Mouse (Mus musculus) left cerebral cortex, postnatal 25 days (tissue): ENCODE measurements around the gene Prss45. TPM values are rescaled to one million over a fixed set of nuclear protein-coding genes. Genes with fewer than 3 reads are reported as not detected.

Experiments
- DNase-seq, 2 experiments: peaks; one replicate each; pipeline ENCODE4 v3.0.0; 2022; ENCODE audit warnings: low spot score in 2 of 2, mixed read lengths in 1 of 2
- intact Hi-C: fragments of 180-260 bp; cut with DNase I; formaldehyde crosslinking; loops from one replicate; pipeline ENCODE4 v1.15.1; 2025
- total RNA-seq, 2 experiments: library from RNA; stranded (reverse); gene quantifications; 2 replicates each; pipeline ENCODE4 v1.2.3; 2021

Gene Prss45
- total RNA-seq, 2 experiments from 2014 or later, result 0.27 to 0.39 TPM

- DNase-seq, result no peak
Measured at GRCm38 (mm10) chr9:110856920-110857319, 22.5 kb downstream of the Prss45 start.

DNA sequence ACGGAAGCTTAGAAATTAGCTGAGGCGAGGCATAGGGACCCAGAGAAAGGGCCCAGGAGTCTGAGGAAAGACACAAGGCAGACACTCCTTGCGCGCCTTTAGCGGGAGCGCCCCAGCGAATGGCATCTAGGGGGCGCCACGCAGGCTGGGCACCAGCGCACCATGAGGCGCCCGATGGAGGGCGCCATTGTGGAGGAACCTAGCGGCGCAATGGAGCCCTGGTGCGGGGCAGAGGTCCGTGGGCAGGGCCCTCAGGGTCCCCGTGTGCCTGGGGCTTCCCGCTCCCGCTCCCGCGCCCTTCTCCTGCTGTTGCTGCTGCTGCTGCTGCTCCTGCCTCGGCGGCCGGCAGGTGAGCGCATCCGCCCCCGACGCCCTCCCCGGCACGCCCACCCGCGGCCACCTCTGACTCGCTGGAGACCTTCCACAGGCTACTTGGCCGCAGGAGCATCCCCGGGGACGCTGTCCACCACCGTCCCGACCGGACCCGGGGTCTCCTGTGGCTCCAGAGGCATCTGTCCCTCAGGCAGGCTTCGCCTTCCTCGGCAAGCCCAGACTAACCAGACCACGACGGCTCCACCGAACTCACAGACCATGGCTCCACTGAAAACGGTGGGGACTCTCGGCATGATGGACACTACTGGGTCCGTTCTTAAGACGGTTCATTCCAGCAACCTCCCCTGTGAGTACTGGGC, 23.5 kb downstream of the Prss45 start, which contains the start of gene Prss50:
Gene Prss50, plus strand, starts transcription at position 187 of the 692 bp plus-strand sequence.
- intact Hi-C loops, result no loop called here
- no peak for DNase-seq

More at GRCm38 (mm10) chr9:110856920-110857319, 22.5 kb downstream of the Prss45 start:
- intact Hi-C loops, result no loop called here

DNA sequence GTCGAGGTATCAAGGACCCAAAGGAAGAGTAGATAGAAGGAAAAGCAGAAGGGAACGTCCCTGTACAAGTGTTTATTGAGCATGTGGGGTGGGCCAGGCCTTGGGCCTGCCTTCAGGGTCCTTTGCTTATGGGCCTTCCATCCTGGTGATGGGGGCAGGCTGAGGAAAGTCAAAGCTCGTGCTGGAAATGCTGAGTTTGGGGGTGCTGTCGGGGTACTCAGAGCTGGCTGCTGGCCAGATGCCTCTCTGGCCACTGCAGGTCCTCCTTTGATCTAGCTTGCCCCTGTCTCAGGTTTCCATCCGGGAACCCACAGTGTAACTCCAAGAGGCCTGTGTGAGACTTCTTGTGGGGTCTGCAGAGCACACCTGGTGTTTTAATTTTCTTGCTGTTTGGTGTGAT, 24.1 kb downstream of the Prss45 start:
- DNase-seq, result no peak
- intact Hi-C loops, result no loop called here

GRCm38 (mm10) chr9:110858967-110859596, 24.7 kb downstream of the Prss45 start:
- intact Hi-C loops, result no loop called here
- no peak for DNase-seq

- intact Hi-C loops, result loop anchor here (2.0 to 10.0 kb wide), 5 partner anchors 88 to 459 kb away; no protein-coding TSS in a partner anchor
- peak; percentile 67 to 79 for DNase-seq
Measured at GRCm38 (mm10) chr9:110871030-110871429, 36.6 kb downstream of the Prss45 start.

DNA sequence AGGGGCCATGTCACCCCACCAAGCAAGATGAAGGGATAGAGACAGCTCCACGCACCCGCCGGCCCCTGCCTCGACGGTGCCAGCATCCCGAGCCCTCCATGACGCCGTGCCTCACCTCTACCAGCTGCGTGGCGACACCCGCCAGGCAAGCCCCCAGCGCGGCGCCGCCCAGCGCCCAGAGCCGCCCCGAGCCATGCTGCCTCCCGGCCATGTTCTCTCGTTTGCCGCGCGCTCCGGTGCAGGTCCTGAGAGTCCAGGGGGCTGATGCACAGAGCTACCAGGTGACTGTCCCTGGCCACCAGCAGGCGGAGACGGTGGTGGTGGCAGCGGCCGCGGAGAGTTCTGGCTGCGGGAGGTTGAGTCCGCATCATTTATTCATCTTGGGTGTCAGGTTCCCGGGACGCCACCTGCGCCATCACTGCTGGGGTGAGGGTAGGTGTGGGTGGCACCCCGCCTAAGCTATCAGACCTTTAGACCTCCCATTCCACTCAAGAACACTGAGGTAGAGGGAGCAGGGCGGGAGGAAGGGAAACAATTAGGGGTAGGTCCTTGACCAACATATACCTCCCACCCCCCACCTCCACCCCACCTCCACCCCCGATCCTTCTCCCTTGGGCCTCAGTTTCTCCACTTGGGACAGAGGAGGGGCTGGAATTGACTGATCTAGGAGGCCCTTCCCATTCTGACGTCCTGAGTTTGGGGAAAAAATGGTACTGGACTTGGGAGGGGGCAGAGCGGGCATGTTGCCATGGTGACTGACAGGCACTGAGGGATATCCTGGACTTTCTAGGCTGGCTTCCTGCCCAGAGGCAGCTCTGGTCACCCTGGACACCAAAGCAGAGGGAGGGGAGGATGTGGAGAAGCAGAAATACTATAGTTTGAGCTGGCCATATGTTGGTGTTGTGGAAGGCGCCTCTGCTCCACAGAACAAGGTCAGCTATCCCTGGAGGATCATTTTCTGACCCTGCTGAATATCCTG, 39.6 kb downstream of the Prss45 start:
- peak; percentile 23 to 59 for DNase-seq
- intact Hi-C loops, result loop anchor here (5.0 to 10.0 kb wide), 2 partner anchors 239 to 462 kb away; no protein-coding TSS in a partner anchor

- DNase-seq, result no peak
- intact Hi-C loops, result loop anchor here (5.0 to 10.0 kb wide), 2 partner anchors 240 to 462 kb away; no protein-coding TSS in a partner anchor
Measured at GRCm38 (mm10) chr9:110874660-110875191, 40.3 kb downstream of the Prss45 start.

- no peak for DNase-seq
Measured at GRCm38 (mm10) chr9:110875288-110875695, 40.9 kb downstream of the Prss45 start.

DNA sequence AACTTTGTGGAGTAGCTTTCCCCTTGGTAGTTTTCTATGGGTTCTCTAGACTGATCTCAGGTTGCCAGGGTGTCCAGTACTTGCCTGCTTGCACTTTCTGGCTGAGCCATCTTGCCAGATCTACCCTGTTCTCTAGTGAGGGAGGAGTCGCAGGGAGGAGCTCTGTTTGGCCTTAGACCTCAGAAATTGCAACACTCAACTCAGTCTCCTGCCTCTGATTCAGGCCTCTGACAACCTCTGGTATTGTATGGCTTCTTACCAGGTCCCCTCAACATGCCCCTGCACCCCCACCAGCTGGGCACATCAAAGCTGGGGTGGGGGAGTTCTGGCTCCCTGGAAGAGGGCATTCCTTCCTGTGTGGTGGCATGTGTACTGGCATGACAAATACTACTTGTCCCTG, 43.0 kb downstream of the Prss45 start:
- intact Hi-C loops, result loop anchor here (10.0 kb wide), 1 partner anchor 243 kb away; no protein-coding TSS in a partner anchor
- DNase-seq, result no peak

More at GRCm38 (mm10) chr9:110875288-110875695, 40.9 kb downstream of the Prss45 start:
- intact Hi-C loops, result loop anchor here (10.0 kb wide), 1 partner anchor 240 kb away; no protein-coding TSS in a partner anchor

- intact Hi-C loops, result loop anchor here (10.0 kb wide), 1 partner anchor 243 kb away; no protein-coding TSS in a partner anchor
- peak in 1 of 2 experiments; percentile 19 for DNase-seq
Measured at GRCm38 (mm10) chr9:110877888-110878287, 43.5 kb downstream of the Prss45 start.

DNA sequence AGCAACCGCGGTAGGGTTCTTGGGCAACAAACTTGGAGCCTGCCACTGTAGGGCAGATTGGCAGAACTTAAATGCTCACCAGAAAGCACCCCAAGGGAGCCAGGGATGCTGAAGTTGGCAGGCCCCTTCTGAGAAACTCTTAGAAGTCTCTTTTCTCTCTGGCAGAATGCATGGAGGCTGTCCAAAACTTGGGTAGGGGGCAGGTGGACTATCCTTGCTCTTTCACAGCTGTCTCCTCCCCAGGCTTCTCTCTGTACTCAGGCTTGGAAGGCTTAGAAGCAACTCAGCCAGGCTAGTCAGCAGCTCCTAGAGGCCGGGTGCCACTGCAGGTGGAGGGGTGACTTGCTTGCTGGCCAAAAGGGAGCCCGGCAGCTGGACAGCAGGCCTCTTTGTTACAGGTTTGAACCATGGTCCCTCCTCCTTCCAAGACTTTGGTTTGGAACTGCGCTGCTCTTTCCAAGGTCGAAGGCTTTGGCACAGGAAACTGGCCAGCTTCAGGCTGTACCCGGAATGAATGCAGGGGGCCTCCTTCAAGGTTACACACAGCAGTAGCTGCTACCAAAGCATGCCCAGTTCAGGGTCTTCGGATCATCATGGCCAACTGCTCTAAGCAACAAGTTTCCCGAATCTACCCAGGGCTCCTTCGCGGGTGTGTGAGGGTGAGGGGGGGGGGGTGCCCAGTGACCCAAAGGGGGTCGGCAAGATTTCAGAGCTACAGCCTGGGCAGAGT, 45.0 kb downstream of the Prss45 start, which contains the start of gene Als2cl:
Gene Als2cl, plus strand, starts transcription at position 680 of the 730 bp plus-strand sequence.
- DNase-seq, result peak in 1 of 2 experiments; percentile 45
- intact Hi-C loops, result loop anchor here (10.0 kb wide), 1 partner anchor 245 kb away; no protein-coding TSS in a partner anchor

DNA sequence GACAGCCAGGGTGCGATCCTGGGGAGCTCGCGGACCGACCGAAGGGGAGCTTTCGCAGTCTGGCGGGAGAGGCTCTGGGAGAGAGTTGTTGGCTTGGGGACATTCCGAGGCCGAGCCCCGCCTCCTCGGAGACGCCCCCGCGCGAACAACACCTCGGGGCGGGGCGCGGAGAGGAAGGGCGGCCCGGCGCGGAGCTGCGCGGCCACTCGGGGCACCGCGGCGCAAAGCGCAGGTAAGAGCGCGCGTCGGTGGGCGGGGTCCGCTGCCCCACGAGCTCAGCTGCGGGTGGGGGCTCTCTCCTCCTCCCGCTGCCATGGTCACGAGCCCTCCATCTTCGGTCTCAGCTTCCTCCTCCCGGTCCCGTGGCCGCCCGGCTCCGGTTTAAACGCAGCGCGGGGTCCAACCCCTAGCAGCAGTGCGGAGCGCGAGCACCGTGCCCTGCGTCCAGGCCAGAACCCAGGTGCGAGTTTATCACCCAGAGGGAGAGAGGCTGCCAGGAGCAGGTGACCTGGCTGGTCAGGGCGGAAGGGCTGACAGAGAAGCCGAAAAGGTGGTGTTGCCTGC, 45.7 kb downstream of the Prss45 start, which contains the start of gene Tmie:
Gene Tmie, minus strand, starts transcription at position 116 of the 564 bp plus-strand sequence.
- DNase-seq, result peak; percentile 24 to 38
- intact Hi-C loops, result loop anchor here (10.0 kb wide), 1 partner anchor 245 kb away; no protein-coding TSS in a partner anchor

- DNase-seq, result no peak
- intact Hi-C loops, result no loop called here
Measured at GRCm38 (mm10) chr9:110880772-110881171, 46.4 kb downstream of the Prss45 start.

- DNase-seq, result no peak
- intact Hi-C loops, result no loop called here
Measured at GRCm38 (mm10) chr9:110881953-110882352, 47.6 kb downstream of the Prss45 start.

DNA sequence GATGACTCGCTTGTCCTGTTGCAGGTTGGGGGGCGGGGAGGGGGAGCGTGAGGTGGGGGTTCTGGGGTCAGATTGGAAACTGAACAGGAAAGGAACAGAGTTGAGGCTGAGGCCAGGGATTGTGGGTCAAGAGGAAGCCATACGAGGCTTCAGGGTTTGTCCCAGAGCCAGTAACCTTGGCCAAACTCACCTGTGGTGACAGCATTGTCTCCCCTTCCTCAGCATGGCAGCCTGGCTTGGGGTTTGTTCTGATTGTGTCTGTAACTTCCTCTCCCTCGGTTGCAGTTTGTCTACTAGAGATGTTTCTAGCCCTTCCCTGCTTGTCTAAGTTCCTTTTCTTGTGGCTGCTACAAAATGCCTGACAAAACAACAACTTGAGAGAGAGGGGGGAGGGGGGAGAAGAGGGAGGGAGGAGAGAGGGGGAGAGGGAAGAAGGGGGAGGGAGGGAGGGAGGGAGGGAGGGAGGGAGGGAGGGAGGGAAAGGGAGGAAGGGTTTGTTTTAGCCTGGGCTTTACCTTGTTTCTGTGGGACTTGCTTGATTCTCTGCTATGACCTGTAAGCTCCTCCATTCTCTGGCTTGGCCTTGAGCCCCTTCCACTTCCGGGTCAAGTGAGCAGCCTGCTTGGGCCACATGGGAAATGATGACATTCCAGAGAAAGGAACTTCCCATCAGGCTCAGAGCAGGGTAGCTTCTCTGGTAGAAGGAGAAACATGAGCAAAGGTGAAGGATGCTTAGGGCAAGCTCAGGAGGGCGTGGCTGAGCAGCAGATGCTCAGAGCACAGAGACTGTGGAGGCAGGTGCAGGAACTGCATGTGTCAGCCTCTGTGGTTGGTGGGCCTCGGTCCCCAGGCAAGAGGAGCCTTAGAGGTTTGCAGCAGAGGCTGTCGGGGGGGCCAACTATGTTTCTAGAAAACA, 53.3 kb downstream of the Prss45 start:
- DNase-seq, result no peak
- intact Hi-C loops, result no loop called here

DNA sequence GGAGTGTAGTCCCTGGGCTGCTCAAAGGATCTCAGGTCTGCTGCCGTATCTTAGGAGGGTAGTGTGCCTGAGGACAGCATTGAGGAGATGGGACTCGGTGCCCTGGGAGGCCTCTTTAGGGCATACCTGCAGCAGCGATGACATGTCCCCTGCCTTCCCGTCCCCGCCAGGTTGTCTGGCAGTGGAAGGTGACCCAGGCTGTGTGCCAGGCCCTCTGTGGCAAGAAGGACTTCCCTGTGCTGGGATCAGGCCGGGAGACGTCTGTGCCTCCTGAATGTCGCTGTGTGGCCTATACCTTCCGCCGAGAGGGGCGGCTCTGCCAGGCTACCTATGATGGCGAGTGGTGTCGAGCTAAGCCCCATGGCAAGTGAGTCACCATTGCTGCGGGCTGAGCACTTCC, 54.5 kb downstream of the Prss45 start:
- DNase-seq, result no peak
- intact Hi-C loops, result no loop called here
